Mouse (Mus musculus) stomach, postnatal 0 days (tissue): ENCODE data around the gene Tcaim.

Experiments used
- CTCF ChIP-seq: IDR thresholded peaks from 2 replicates; pipeline ENCODE4 v1.5.1; 2016; ENCODE audit warnings: antibody characterized with exemption, low read depth, mild to moderate bottlenecking, moderate library complexity
- EP300 ChIP-seq: optimal IDR thresholded peaks from 2 replicates; pipeline ENCODE3; 2016; ENCODE audit warnings: antibody characterized with exemption

DNA sequence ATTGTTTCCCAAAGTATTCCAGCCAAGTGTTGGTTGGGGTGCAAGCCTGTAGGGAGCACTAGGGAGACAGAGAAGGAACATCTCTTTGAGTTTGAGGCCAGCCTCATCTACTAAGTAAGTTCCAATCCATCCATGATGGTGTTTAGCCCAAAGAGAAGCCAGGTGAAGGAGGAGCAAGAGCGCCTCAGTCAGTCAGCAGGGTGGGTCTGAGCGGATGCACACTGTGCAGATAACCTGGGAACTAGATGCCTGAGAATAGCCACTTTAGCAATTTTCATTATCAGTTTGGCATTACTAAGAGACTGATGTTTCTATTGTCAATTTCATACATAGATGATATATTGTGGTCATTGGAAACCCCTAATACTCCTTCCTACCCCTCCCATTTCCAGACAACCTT is 9.4 kb downstream of the Tcaim start:
- TF ChIP-seq CTCF (no peak), EP300 (no peak)
